Comparison of ENCODE assay signal across 1 mouse cellular context in the genomic region with DNA sequence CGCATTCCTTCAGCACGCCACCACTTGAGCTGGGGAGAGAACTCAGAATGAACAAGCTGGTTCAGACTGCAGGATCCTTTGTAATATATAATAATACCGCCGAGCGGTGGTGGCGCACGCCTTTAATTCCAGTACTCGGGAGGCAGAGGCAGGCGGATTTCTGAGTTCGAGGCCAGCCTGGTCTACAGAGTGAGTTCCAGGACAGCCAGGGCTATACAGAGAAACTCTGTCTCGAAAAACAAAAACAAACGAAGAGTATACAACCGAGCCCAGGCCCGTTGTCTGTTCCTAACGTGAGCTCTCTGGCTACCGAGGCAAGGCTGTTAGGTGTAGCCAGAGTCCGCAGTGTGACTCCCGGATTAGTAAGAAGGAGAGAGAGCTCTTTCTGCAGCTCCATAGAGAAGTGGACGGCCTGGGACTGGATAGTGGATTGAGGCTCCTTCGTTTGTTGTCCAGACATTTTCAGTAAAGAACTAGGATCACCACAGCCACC.
TF ChIP-seq lines count a peak whose summit lies in the region.

No protein-coding gene starts in this region.

TF ChIP-seq in MEL, 35 proteins besides CTCF, POLR2A, EP300 and RAD21:
- TF ChIP-seq TCF12 (IDR thresholded peaks at IDR 0.05; ENCODE audit: low read depth, low read length), result 0 out of 2 replicates have a peak, but pooled peaks have one; percentile 11
